Mouse (Mus musculus) neural tube, embryonic 10.5 days (tissue): ENCODE measurements around the gene Pex16.

ENCODE experiments used
- DNase-seq: peaks from one replicate; pipeline ENCODE4 v3.0.0-alpha.2; 2017; ENCODE audit warnings: low spot score; ENCODE audit errors: extremely low spot score

Pex16 gene

GRCm38 (mm10) chr2:92374514-92374913, at the start of gene Pex16, which contains the start of gene Large2:
Pex16 (plus strand) TSS chr2:92374676.
Large2 (minus strand) TSS chr2:92374869.
- DNase-seq: no peak

GRCm38 (mm10) chr2:92325676-92326075, 48.8 kb upstream of the Pex16 start:
- no peak for DNase-seq

- DNase-seq: no peak
These were observed 48.3 kb upstream of the Pex16 start for GRCm38 (mm10) chr2:92326221-92326620.

GRCm38 (mm10) chr2:92327601-92328000, 46.9 kb upstream of the Pex16 start:
- no peak for DNase-seq

GRCm38 (mm10) chr2:92328206-92328605, 46.3 kb upstream of the Pex16 start:
- DNase-seq: no peak

GRCm38 (mm10) chr2:92330840-92331239, 43.6 kb upstream of the Pex16 start:
- no peak for DNase-seq

GRCm38 (mm10) chr2:92331410-92331809, 43.1 kb upstream of the Pex16 start:
- no peak for DNase-seq

- no peak for DNase-seq
These were observed 42.6 kb upstream of the Pex16 start for GRCm38 (mm10) chr2:92331871-92332270.

GRCm38 (mm10) chr2:92342418-92342817, 32.1 kb upstream of the Pex16 start:
- no peak for DNase-seq

GRCm38 (mm10) chr2:92347191-92347590, 27.3 kb upstream of the Pex16 start:
- no peak for DNase-seq

GRCm38 (mm10) chr2:92349589-92350425, 24.7 kb upstream of the Pex16 start:
- no peak for DNase-seq

GRCm38 (mm10) chr2:92350686-92351085, 23.8 kb upstream of the Pex16 start:
- no peak for DNase-seq

- DNase-seq: no peak
These were observed 21.1 kb upstream of the Pex16 start for GRCm38 (mm10) chr2:92353402-92353801.

GRCm38 (mm10) chr2:92354224-92354623, 20.3 kb upstream of the Pex16 start:
- DNase-seq: no peak

- DNase-seq: no peak
These were observed 15.2 kb upstream of the Pex16 start for GRCm38 (mm10) chr2:92359301-92359700.

- no peak for DNase-seq
These were observed 14.2 kb upstream of the Pex16 start for GRCm38 (mm10) chr2:92360186-92360823.

- no peak for DNase-seq
These were observed 13.6 kb upstream of the Pex16 start for GRCm38 (mm10) chr2:92360893-92361292.

GRCm38 (mm10) chr2:92361795-92362194, 12.7 kb upstream of the Pex16 start:
- no peak for DNase-seq

GRCm38 (mm10) chr2:92362571-92363228, 11.8 kb upstream of the Pex16 start:
- no peak for DNase-seq

GRCm38 (mm10) chr2:92364086-92364485, 10.4 kb upstream of the Pex16 start:
- DNase-seq: no peak

- DNase-seq: no peak
These were observed 8.9 kb upstream of the Pex16 start for GRCm38 (mm10) chr2:92365568-92365967.

- no peak for DNase-seq
These were observed 7.0 kb upstream of the Pex16 start for GRCm38 (mm10) chr2:92367383-92368029.
